Mouse (Mus musculus) heart, embryonic 12.5 days (tissue): ENCODE measurements around the gene Gm3776. TPM values are rescaled to one million over a fixed set of nuclear protein-coding genes. Genes with fewer than 3 reads are reported as not detected.
"Not testable (repeated sequence)": the region's sequence is repeated elsewhere in the genome, so short reads cannot be mapped to it uniquely, and the experiment has no call there.

Source experiments
- ATAC-seq: fragments of 200-750 bp; cut with Nextera tagmentation; 2 replicates; pipeline ENCODE4 v1.8.0; 2017; ENCODE audit warnings: moderate TSS enrichment, moderate library complexity; ENCODE audit not compliant: insufficient number of reproducible peaks, low FRiP score
- H3K27ac ChIP-seq: fragments of 300-500 bp; sonication (generic); 2 replicates; pipeline ENCODE4 v1.5.1; 2016; ENCODE audit warnings: mild to moderate bottlenecking, moderate library complexity; ENCODE audit not compliant: poor library complexity, severe bottlenecking
- H3K27me3 ChIP-seq: fragments of 300-500 bp; sonication (generic); replicated peaks from 2 replicates; pipeline ENCODE4 v1.6.1; 2016; ENCODE audit warnings: mild to moderate bottlenecking, moderate library complexity
- H3K36me3 ChIP-seq: fragments of 300-500 bp; sonication (generic); 2 replicates; pipeline ENCODE4 v1.6.1; 2016; ENCODE audit warnings: mild to moderate bottlenecking, moderate library complexity
- H3K4me1 ChIP-seq: fragments of 300-500 bp; sonication (generic); replicated peaks from 2 replicates; pipeline ENCODE4 v1.6.1; 2016; ENCODE audit warnings: mild to moderate bottlenecking
- H3K4me2 ChIP-seq: fragments of 300-500 bp; sonication (generic); 2 replicates; pipeline ENCODE4 v1.6.1; 2016; ENCODE audit warnings: mild to moderate bottlenecking, moderate library complexity
- H3K4me3 ChIP-seq: fragments of 300-500 bp; sonication (generic); 2 replicates; pipeline ENCODE4 v1.5.1; 2016; ENCODE audit warnings: mild to moderate bottlenecking
- H3K9ac ChIP-seq: fragments of 300-500 bp; sonication (generic); 2 replicates; pipeline ENCODE4 v1.6.1; 2016; ENCODE audit warnings: mild to moderate bottlenecking, moderate library complexity
- H3K9me3 ChIP-seq: fragments of 300-500 bp; sonication (generic); replicated peaks from 2 replicates; pipeline ENCODE4 v1.6.1; 2016; ENCODE audit warnings: mild to moderate bottlenecking, moderate library complexity
- WGBS: fragments of 180-500 bp; shearing (Covaris S2); methylation state at CpG from one replicate; pipeline ENCODE4 v1.1.7; 2016; 5-methylcytosine and 5-hydroxymethylcytosine counted together
- polyA plus RNA-seq: library from polyadenylated mRNA; unstranded; fragments of >200 nt; fragmentation: Nextera tagmentation; extraction: Ambion mirVana; gene quantifications from 2 replicates; pipeline ENCODE4 v1.2.1, GENCODE M21; 2016

Gene Gm3776
- polyA plus RNA-seq, 1 experiment from 2014 or later: not detected

- no peak for ATAC-seq
- 91% methylated on average over 2 of the region's 2 CpGs for WGBS
- Histone ChIP-seq H3K4me1 (peaks cover 16% of the 10 kb centered on the region), H3K27ac (no peak overlapping the region), H3K4me3 (no peak overlapping the region), H3K9ac (no peak overlapping the region), H3K9me3 (no peaks in the 10 kb centered on the region), H3K36me3 (no peaks in the 10 kb centered on the region), H3K27me3 (no peaks in the 10 kb centered on the region), H3K4me2 (no peak overlapping the region)
Measured at GRCm38 (mm10) chr9:78228122-78228521, 28.8 kb upstream of the Gm3776 start.

- not testable (repeated sequence) for H3K4me1 ChIP-seq, H3K27me3 ChIP-seq, H3K36me3 ChIP-seq, H3K27ac ChIP-seq, H3K9me3 ChIP-seq, H3K4me3 ChIP-seq, H3K9ac ChIP-seq, H3K4me2 ChIP-seq, ATAC-seq
- 54% methylated on average over 3 of the region's 3 CpGs for WGBS
Measured at GRCm38 (mm10) chr9:78229658-78230057, 27.3 kb upstream of the Gm3776 start.

- not testable (repeated sequence) for H3K27me3 ChIP-seq, H3K9ac ChIP-seq, H3K4me2 ChIP-seq, H3K36me3 ChIP-seq, H3K4me3 ChIP-seq, H3K4me1 ChIP-seq, ATAC-seq, H3K27ac ChIP-seq, H3K9me3 ChIP-seq
- WGBS: 59% methylated on average over 3 of the region's 3 CpGs
Measured at GRCm38 (mm10) chr9:78230461-78230860, 26.5 kb upstream of the Gm3776 start, which contains the start of gene Gsta1. Gsta1 (plus strand) TSS chr9:78230656.

GRCm38 (mm10) chr9:78233121-78233695, 23.7 kb upstream of the Gm3776 start:
- not testable (repeated sequence) for H3K4me1 ChIP-seq, H3K27ac ChIP-seq, H3K27me3 ChIP-seq, H3K36me3 ChIP-seq, H3K4me3 ChIP-seq, H3K4me2 ChIP-seq, H3K9ac ChIP-seq, ATAC-seq, H3K9me3 ChIP-seq
- WGBS: no CpG with 5 or more reads among the region's 10 CpGs

- WGBS: 62% methylated on average over 4 of the region's 4 CpGs
- not testable (repeated sequence) for H3K4me3 ChIP-seq, H3K4me1 ChIP-seq, ATAC-seq, H3K27me3 ChIP-seq, H3K27ac ChIP-seq, H3K9ac ChIP-seq, H3K9me3 ChIP-seq, H3K36me3 ChIP-seq, H3K4me2 ChIP-seq
Measured at GRCm38 (mm10) chr9:78255683-78256470, 1.1 kb upstream of the Gm3776 start.

GRCm38 (mm10) chr9:78259688-78260087, 2.8 kb downstream of the Gm3776 start:
- not testable (repeated sequence) for H3K27ac ChIP-seq, H3K4me2 ChIP-seq, H3K4me3 ChIP-seq, H3K9me3 ChIP-seq, H3K4me1 ChIP-seq, H3K36me3 ChIP-seq, H3K9ac ChIP-seq, H3K27me3 ChIP-seq
- 0 out of 2 replicates have a peak, but pooled peaks have one; percentile 39 for ATAC-seq
- WGBS: 0% methylated on average over 1 of the region's 6 CpGs

GRCm38 (mm10) chr9:78270945-78271344, 14.0 kb downstream of the Gm3776 start:
- H3K9me3 ChIP-seq, H3K9ac ChIP-seq, ATAC-seq, H3K4me2 ChIP-seq, H3K4me1 ChIP-seq, H3K4me3 ChIP-seq, H3K36me3 ChIP-seq, H3K27ac ChIP-seq, H3K27me3 ChIP-seq: not testable (repeated sequence)
- 78% methylated on average over 3 of the region's 3 CpGs for WGBS

- not testable (repeated sequence) for H3K36me3 ChIP-seq, H3K9ac ChIP-seq, H3K27me3 ChIP-seq, H3K4me2 ChIP-seq, H3K27ac ChIP-seq, H3K9me3 ChIP-seq, H3K4me1 ChIP-seq, ATAC-seq, H3K4me3 ChIP-seq
- 80% methylated on average over 4 of the region's 4 CpGs for WGBS
Measured at GRCm38 (mm10) chr9:78282002-78282711, 25.2 kb downstream of the Gm3776 start.

GRCm38 (mm10) chr9:78289063-78289462, 32.1 kb downstream of the Gm3776 start:
- H3K36me3 ChIP-seq, H3K4me1 ChIP-seq, H3K4me2 ChIP-seq, H3K27me3 ChIP-seq, ATAC-seq, H3K27ac ChIP-seq, H3K9ac ChIP-seq, H3K9me3 ChIP-seq, H3K4me3 ChIP-seq: not testable (repeated sequence)
- 39% methylated on average over 1 of the region's 1 CpGs for WGBS

GRCm38 (mm10) chr9:78289723-78290122, 32.8 kb downstream of the Gm3776 start, which contains the start of gene Gm10639:
Gm10639 (plus strand) TSS chr9:78289923.
- 79% methylated on average over 3 of the region's 3 CpGs for WGBS
- H3K9me3 ChIP-seq, H3K36me3 ChIP-seq, H3K9ac ChIP-seq, ATAC-seq, H3K4me2 ChIP-seq, H3K27ac ChIP-seq, H3K4me3 ChIP-seq, H3K27me3 ChIP-seq, H3K4me1 ChIP-seq: not testable (repeated sequence)

- not testable (repeated sequence) for H3K36me3 ChIP-seq, H3K4me1 ChIP-seq, H3K4me2 ChIP-seq, H3K27me3 ChIP-seq, H3K9me3 ChIP-seq, ATAC-seq, H3K9ac ChIP-seq, H3K27ac ChIP-seq, H3K4me3 ChIP-seq
- WGBS: 78% methylated on average over 8 of the region's 8 CpGs
Measured at GRCm38 (mm10) chr9:78292462-78292861, 35.5 kb downstream of the Gm3776 start.
